Mouse (Mus musculus) bone marrow macrophage, adult 2 months (primary cell): ENCODE data around the gene Cox10.

Experiments used
- CTCF ChIP-seq: IDR thresholded peaks from 2 replicates; pipeline ENCODE4 v1.5.1; 2012; ENCODE audit warnings: low read depth, mild to moderate bottlenecking, low read length, moderate library complexity
- POLR2A ChIP-seq: IDR thresholded peaks from 2 replicates; pipeline ENCODE4 v1.6.1; 2012; ENCODE audit warnings: mild to moderate bottlenecking, low read depth, low read length, borderline replicate concordance

GRCm38 (mm10) chr11:64023380-64023981 is 55.8 kb downstream of the Cox10 start:
- no peak for TF ChIP-seq CTCF
- no peak for TF ChIP-seq POLR2A
